In the genomic region with DNA sequence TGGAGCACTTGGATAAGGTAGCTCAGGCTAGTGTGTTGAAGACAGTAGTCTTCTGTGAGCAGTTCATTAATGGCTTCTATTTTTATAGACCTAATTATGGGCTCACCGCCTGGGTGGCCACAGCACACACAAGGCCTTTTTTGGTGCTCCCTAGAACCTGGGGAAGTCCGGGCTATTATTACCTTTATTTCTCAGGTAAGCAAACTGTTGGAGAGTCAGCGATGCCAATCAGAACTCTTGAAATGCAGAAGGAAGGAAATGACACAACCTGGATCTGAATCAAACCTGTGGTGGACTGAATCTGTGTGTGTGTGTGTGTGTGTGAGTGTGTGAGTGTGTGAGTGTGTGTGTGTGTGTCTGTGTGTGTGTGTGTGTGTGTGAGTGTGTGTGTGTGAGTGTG, we compare ENCODE assay signal across 13 mouse cellular contexts. TPM values are rescaled to one million over a fixed set of nuclear protein-coding genes. Genes with fewer than 3 reads are reported as not detected.
"Had no signal": no experiment of that assay in that cellular context is flagged by ENCODE, and none has a peak within 500 bp of the region (broad histone marks: within the 10 kb centered on the region; RNA-seq: fewer than 3 reads in every experiment).

A gene (minus strand): TSS at position 55 of the 400 bp plus-strand sequence.

- H3K4me1 ChIP-seq: limb, embryonic 15.5 days; liver, embryonic 12.5 days; lung, embryonic 15.5 days; midbrain, embryonic 12.5 days had no signal

- H3K4me3 ChIP-seq: layer of hippocampus, adult 2 months; limb, embryonic 15.5 days; liver, embryonic 12.5 days; lung, embryonic 15.5 days; midbrain, embryonic 12.5 days had no signal

- DNase-seq: kidney, adult 18-20 months; kidney, postnatal 10 days; kidney, postnatal 4 days; thymus, postnatal 36 days had no signal

- H3K4me2 ChIP-seq: limb, embryonic 15.5 days; liver, embryonic 12.5 days; lung, embryonic 15.5 days; midbrain, embryonic 12.5 days had no signal

- H3K36me3 ChIP-seq: limb, embryonic 15.5 days; liver, embryonic 12.5 days; lung, embryonic 15.5 days; midbrain, embryonic 12.5 days had no signal

- H3K27ac ChIP-seq: hindbrain, postnatal 0 days; layer of hippocampus, adult 2 months; limb, embryonic 15.5 days; liver, embryonic 12.5 days; lung, embryonic 15.5 days; midbrain, embryonic 12.5 days had no signal

- H3K9me3 ChIP-seq: limb, embryonic 15.5 days; liver, embryonic 12.5 days; lung, embryonic 15.5 days; midbrain, embryonic 12.5 days had no signal

- H3K9ac ChIP-seq: limb, embryonic 15.5 days; liver, embryonic 12.5 days; lung, embryonic 15.5 days; midbrain, embryonic 12.5 days had no signal

- H3K27me3 ChIP-seq: limb, embryonic 15.5 days; lung, embryonic 15.5 days; midbrain, embryonic 12.5 days had no signal

- ATAC-seq: hindbrain, postnatal 0 days; liver, embryonic 12.5 days; midbrain, embryonic 16.5 days had no signal

RNA-seq across cellular contexts. Expression of the gene that starts here (rescaled TPM):
- polyA plus RNA-seq: liver, embryonic 12.5 days; liver, embryonic 16.5 days; lung, embryonic 15.5 days; stomach, embryonic 14.5 days had no signal
